Mouse (Mus musculus) testis, postnatal 14 days (tissue): ENCODE measurements around the gene Dtd1.

Experiments
- DNase-seq: peaks from one replicate; pipeline ENCODE4 v3.0.0; 2021; ENCODE audit warnings: low spot score

Dtd1 gene

GRCm38 (mm10) chr2:144769118-144769496 is 169.4 kb downstream of the Dtd1 start:
- no peak for DNase-seq

- DNase-seq: no peak
Observed at GRCm38 (mm10) chr2:144769556-144769955, 169.9 kb downstream of the Dtd1 start.

GRCm38 (mm10) chr2:144770452-144770941 is 170.8 kb downstream of the Dtd1 start:
- DNase-seq: no peak

- DNase-seq: no peak
Observed at GRCm38 (mm10) chr2:144771841-144772240, 172.1 kb downstream of the Dtd1 start.

GRCm38 (mm10) chr2:144774636-144775160 is 175.0 kb downstream of the Dtd1 start:
- no peak for DNase-seq

- DNase-seq: no peak
Observed at GRCm38 (mm10) chr2:144775626-144776025, 175.9 kb downstream of the Dtd1 start.

GRCm38 (mm10) chr2:144779263-144779662 is 179.6 kb downstream of the Dtd1 start:
- no peak for DNase-seq

- DNase-seq: no peak
Observed at GRCm38 (mm10) chr2:144780731-144781130, 181.0 kb downstream of the Dtd1 start.

- no peak for DNase-seq
Observed at GRCm38 (mm10) chr2:144781871-144782270, 182.2 kb downstream of the Dtd1 start.

- DNase-seq: no peak
Observed at GRCm38 (mm10) chr2:144782481-144782880, 182.8 kb downstream of the Dtd1 start.

- DNase-seq: no peak
Observed at GRCm38 (mm10) chr2:144783190-144783589, 183.5 kb downstream of the Dtd1 start.

- no peak for DNase-seq
Observed at GRCm38 (mm10) chr2:144783831-144784230, 184.1 kb downstream of the Dtd1 start.

- no peak for DNase-seq
Observed at GRCm38 (mm10) chr2:144791671-144792294, 192.1 kb downstream of the Dtd1 start.

GRCm38 (mm10) chr2:144797515-144797914 is 197.8 kb downstream of the Dtd1 start:
- no peak for DNase-seq

GRCm38 (mm10) chr2:144807766-144808754 is 208.4 kb downstream of the Dtd1 start:
- no peak for DNase-seq
